Mouse (Mus musculus): ENCODE data around the gene Pced1b. TPM values are rescaled to one million over a fixed set of nuclear protein-coding genes. Genes with fewer than 3 reads are reported as not detected.

The Pced1b gene
- polyA plus RNA-seq, 1 experiment from 2014 or later: 6.0 TPM

Other genes with a start within 250 kb of the Pced1b start
- 57.0 and 64.8 TPM in 2 replicates for gene Slc38a4, start 191.2 kb upstream of the Pced1b start, polyA plus RNA-seq (2015; fragmentation: Nextera tagmentation; extraction: Ambion mirVana)
- gene Amigo2, start 180 bp downstream of the Pced1b start, polyA plus RNA-seq (2015; fragmentation: Nextera tagmentation; extraction: Ambion mirVana): 4.6 and 5.2 TPM in 2 replicates

Data from lung, embryonic 16.5 days (tissue).